Mouse (Mus musculus) embryonic fibroblast, embryonic 13.5 days (primary cell): ENCODE results near the gene Gstp3.

ENCODE experiments used
- CTCF ChIP-seq: IDR thresholded peaks from 2 replicates; pipeline ENCODE4 v1.5.1; 2011; ENCODE audit warnings: mild to moderate bottlenecking, control low read depth, low read length, moderate library complexity, borderline replicate concordance; ENCODE audit not compliant: insufficient read depth
- POLR2A ChIP-seq: IDR thresholded peaks from 2 replicates; pipeline ENCODE4 v1.6.1; 2011; ENCODE audit warnings: low read depth, mild to moderate bottlenecking, control low read depth, low read length, moderate library complexity

DNA sequence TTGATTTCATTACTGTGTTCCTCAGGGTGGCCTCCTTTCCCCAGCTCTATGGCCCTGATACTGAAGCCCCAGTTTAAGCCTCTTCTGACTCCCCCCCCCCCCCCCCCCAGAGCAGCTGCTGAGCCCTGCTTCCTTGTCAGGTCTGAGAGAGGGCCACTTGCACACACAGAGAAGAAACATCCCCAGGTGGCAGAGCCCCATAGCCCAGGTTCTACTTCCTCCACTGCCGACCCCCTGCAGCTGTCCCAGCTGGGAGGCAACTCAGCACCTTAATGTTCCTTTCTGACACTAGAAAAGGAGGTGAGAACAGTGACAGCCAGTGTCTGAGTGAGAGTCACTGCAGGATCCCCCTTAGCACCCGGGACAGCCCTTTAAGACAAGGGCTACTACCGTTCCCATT is 44.4 kb upstream of the Gstp3 start:
- TF ChIP-seq CTCF (no peak), POLR2A (no peak)
